Mouse (Mus musculus) cerebellum, adult (tissue): Measurements from ENCODE around the gene Cyb5r2.
A peak's percentile ranks its signal among the peaks of the same experiment; 100 is the strongest.

Source experiments
- ATAC-seq: cut with Nextera tagmentation; 2 replicates; pipeline ENCODE4 v1.9.2; 2017; ENCODE audit warnings: mild to moderate bottlenecking, moderate library complexity, mixed read lengths; ENCODE audit not compliant: insufficient number of reproducible peaks, low FRiP score, low TSS enrichment

Gene Cyb5r2

GRCm38 (mm10) chr7:107757308-107758151 is at the start of gene Cyb5r2:
Cyb5r2 (minus strand) TSS chr7:107758032.
- ATAC-seq, result 0 out of 2 replicates have a peak, but pooled peaks have one; percentile 31

GRCm38 (mm10) chr7:107802138-107802537 is 44.3 kb upstream of the Cyb5r2 start:
- no peak for ATAC-seq

GRCm38 (mm10) chr7:107801108-107801507 is 43.3 kb upstream of the Cyb5r2 start, which contains the start of gene Ovch2:
Ovch2 (minus strand) TSS chr7:107801208.
- ATAC-seq, result no peak

- no peak for ATAC-seq
Measured at GRCm38 (mm10) chr7:107796500-107796899, 38.7 kb upstream of the Cyb5r2 start.

- ATAC-seq, result no peak
Measured at GRCm38 (mm10) chr7:107787977-107788620, 30.3 kb upstream of the Cyb5r2 start.

- no peak for ATAC-seq
Measured at GRCm38 (mm10) chr7:107779611-107780010, 21.8 kb upstream of the Cyb5r2 start.

- no peak for ATAC-seq
Measured at GRCm38 (mm10) chr7:107778216-107778615, 20.4 kb upstream of the Cyb5r2 start.

- ATAC-seq, result no peak
Measured at GRCm38 (mm10) chr7:107770812-107771211, 13.0 kb upstream of the Cyb5r2 start.

GRCm38 (mm10) chr7:107756748-107757147 is 1.1 kb downstream of the Cyb5r2 start:
- no peak for ATAC-seq

GRCm38 (mm10) chr7:107755905-107756304 is 1.9 kb downstream of the Cyb5r2 start:
- no peak for ATAC-seq

GRCm38 (mm10) chr7:107752031-107752520 is 5.8 kb downstream of the Cyb5r2 start:
- ATAC-seq, result no peak

GRCm38 (mm10) chr7:107749721-107750120 is 8.1 kb downstream of the Cyb5r2 start:
- no peak for ATAC-seq

GRCm38 (mm10) chr7:107749270-107749669 is 8.6 kb downstream of the Cyb5r2 start:
- ATAC-seq, result no peak

- no peak for ATAC-seq
Measured at GRCm38 (mm10) chr7:107747954-107748353, 9.9 kb downstream of the Cyb5r2 start.

- no peak for ATAC-seq
Measured at GRCm38 (mm10) chr7:107747476-107747875, 10.4 kb downstream of the Cyb5r2 start.

GRCm38 (mm10) chr7:107746036-107746435 is 11.8 kb downstream of the Cyb5r2 start:
- no peak for ATAC-seq

GRCm38 (mm10) chr7:107745111-107745510 is 12.7 kb downstream of the Cyb5r2 start:
- no peak for ATAC-seq

GRCm38 (mm10) chr7:107744454-107744853 is 13.4 kb downstream of the Cyb5r2 start:
- ATAC-seq, result no peak

- no peak for ATAC-seq
Measured at GRCm38 (mm10) chr7:107742963-107743465, 14.8 kb downstream of the Cyb5r2 start.

GRCm38 (mm10) chr7:107738726-107739125 is 19.1 kb downstream of the Cyb5r2 start:
- ATAC-seq, result no peak

- ATAC-seq, result no peak
Measured at GRCm38 (mm10) chr7:107733162-107733561, 24.7 kb downstream of the Cyb5r2 start.
